Mouse (Mus musculus) liver, embryonic 14.5 days (tissue): ENCODE data around the gene H2afy. TPM values are rescaled to one million over a fixed set of nuclear protein-coding genes. Genes with fewer than 3 reads are reported as not detected.

Source experiments
- ATAC-seq: fragments of 200-750 bp; cut with Nextera tagmentation; 2 replicates; pipeline ENCODE4 v1.8.0; 2017; ENCODE audit warnings: moderate number of reproducible peaks, mild to moderate bottlenecking, moderate library complexity; ENCODE audit not compliant: insufficient read depth
- DNase-seq, 3 experiments: peaks; one replicate each; pipeline ENCODE4 v3.0.0-alpha.2; 2012 to 2013; ENCODE audit warnings: low read depth in 3 of 3, low spot score in 3 of 3
- H3K27ac ChIP-seq: fragments of 300-500 bp; sonication (generic); 2 replicates; pipeline ENCODE4 v1.5.1; 2014; ENCODE audit warnings: moderate library complexity, mild to moderate bottlenecking, control low read depth, inconsistent platforms
- H3K27me3 ChIP-seq: fragments of 300-500 bp; sonication (generic); 2 replicates; pipeline ENCODE4 v1.6.1; 2014; ENCODE audit warnings: mild to moderate bottlenecking, low read length, moderate library complexity; ENCODE audit not compliant: control insufficient read depth, insufficient read depth
- H3K36me3 ChIP-seq: fragments of 300-500 bp; sonication (generic); replicated peaks from 2 replicates; pipeline ENCODE4 v1.6.1; 2014; ENCODE audit warnings: low read depth; ENCODE audit not compliant: control insufficient read depth, insufficient read depth
- H3K4me1 ChIP-seq, 2 experiments: fragments of 200-500 bp in 1 of 2; fragments of 300-500 bp in 1 of 2; sonication (generic) in 1 of 2; replicated peaks; 2 replicates each; pipeline ENCODE4 v1.6.1; 2012 to 2014; ENCODE audit warnings: antibody characterized with exemption in 1 of 2, inconsistent platforms in 1 of 2, low read length in 1 of 2; ENCODE audit not compliant: control insufficient read depth in 2 of 2, insufficient read depth in 2 of 2
- H3K4me2 ChIP-seq: fragments of 300-500 bp; sonication (generic); 2 replicates; pipeline ENCODE4 v1.6.1; 2014; ENCODE audit warnings: low read depth, mild to moderate bottlenecking, control low read depth, moderate library complexity
- H3K4me3 ChIP-seq, 2 experiments: fragments of 200-500 bp in 1 of 2; fragments of 300-500 bp in 1 of 2; sonication (generic) in 1 of 2; 2 replicates each; pipeline ENCODE4 v1.5.1; 2012 to 2014; ENCODE audit warnings: low read depth in 2 of 2, low read length in 2 of 2, mild to moderate bottlenecking in 2 of 2, control low read depth in 1 of 2, inconsistent platforms in 1 of 2, moderate library complexity in 1 of 2; ENCODE audit not compliant: insufficient read depth in 1 of 2
- H3K9ac ChIP-seq: fragments of 300-500 bp; sonication (generic); replicated peaks from 2 replicates; pipeline ENCODE4 v1.6.1; 2014; ENCODE audit warnings: mild to moderate bottlenecking, control low read depth, moderate library complexity
- H3K9me3 ChIP-seq: fragments of 300-500 bp; sonication (generic); 2 replicates; pipeline ENCODE4 v1.6.1; 2016; ENCODE audit warnings: low read length, mixed read lengths; ENCODE audit not compliant: control insufficient read depth
- CTCF ChIP-seq: IDR thresholded peaks from 2 replicates; pipeline ENCODE4 v1.5.1; 2016; ENCODE audit warnings: antibody characterized with exemption, low read depth, control low read depth
- EP300 ChIP-seq: IDR thresholded peaks from 2 replicates; pipeline ENCODE4 v1.6.1; 2016; ENCODE audit warnings: antibody characterized with exemption, low read depth
- WGBS: fragments of 180-500 bp; shearing (Covaris S2); extraction: QIAGEN DNeasy Blood & Tissue Kit; methylation state at CpG from one replicate; pipeline ENCODE4 v1.1.7; 2014; ENCODE audit not compliant: insufficient replicate concordance; 5-methylcytosine and 5-hydroxymethylcytosine counted together
- polyA plus RNA-seq, 2 experiments: library from polyadenylated mRNA; depleted of rRNA in 1 of 2; stranded (reverse) in 1 of 2; unstranded in 1 of 2; fragments of >200 nt; fragmentation: Nextera tagmentation in 1 of 2; extraction: Ambion mirVana in 1 of 2; gene quantifications; 2 replicates each; pipeline versions ENCODE4 v1.2.1 to v1.2.3; 2012 to 2014

H2afy gene
- polyA plus RNA-seq, 2 experiments, result 68.7 to 79.0 TPM

GRCm38 (mm10) chr13:56175848-56176247 lies 39.7 kb upstream of the H2afy start:
- H3K4me3 ChIP-seq, result no peak overlapping the region

GRCm38 (mm10) chr13:56172901-56173545 lies 36.9 kb upstream of the H2afy start:
- Histone ChIP-seq H3K9me3 (no peaks in the 10 kb centered on the region), H3K4me1 (peaks cover 0 to 9% of the 10 kb centered on the region in 2 experiments; a peak in 1 of 4 replicates), H3K27me3 (no peaks in the 10 kb centered on the region; the same call in 1 of the 2 replicates), H3K4me3 (no peak overlapping the region), H3K9ac (no peak overlapping the region), H3K27ac (no peak overlapping the region), H3K4me2 (no peak overlapping the region), H3K36me3 (no peaks in the 10 kb centered on the region)
- no peak for TF ChIP-seq EP300
- no peak for TF ChIP-seq CTCF
- DNase-seq, result no peak
- 16% methylated on average over 7 of the region's 7 CpGs for WGBS
- no peak for ATAC-seq

More at GRCm38 (mm10) chr13:56175848-56176247, 39.7 kb upstream of the H2afy start:
- Histone ChIP-seq H3K27me3 (no peaks in the 10 kb centered on the region; the same call in 1 of the 2 replicates), H3K36me3 (no peaks in the 10 kb centered on the region), H3K27ac (no peak overlapping the region), H3K9me3 (no peaks in the 10 kb centered on the region), H3K9ac (no peak overlapping the region), H3K4me1 (peaks cover 0 to 8% of the 10 kb centered on the region in 2 experiments; a peak in 1 of 4 replicates), H3K4me2 (no peak overlapping the region)
- TF ChIP-seq EP300 (no peak), CTCF (no peak)
- ATAC-seq, result no peak
- 46% methylated on average over 4 of the region's 4 CpGs for WGBS
- DNase-seq, result no peak

GRCm38 (mm10) chr13:56172106-56172505 lies 35.9 kb upstream of the H2afy start:
- H3K9ac ChIP-seq, result no peak overlapping the region
- no peak for ATAC-seq
- H3K9me3 ChIP-seq, result no peaks in the 10 kb centered on the region
- H3K4me1 ChIP-seq, result peaks cover 0 to 9% of the 10 kb centered on the region in 2 experiments; a peak in 1 of 4 replicates
- no peak overlapping the region for H3K4me2 ChIP-seq
- H3K27me3 ChIP-seq, result no peaks in the 10 kb centered on the region; the same call in 1 of the 2 replicates
- no peak overlapping the region for H3K4me3 ChIP-seq
- TF ChIP-seq CTCF, result no peak
- H3K27ac ChIP-seq, result no peak overlapping the region
- DNase-seq, result no peak
- WGBS, result 70% methylated on average over 7 of the region's 7 CpGs
- no peaks in the 10 kb centered on the region for H3K36me3 ChIP-seq

GRCm38 (mm10) chr13:56168403-56168781 lies 32.2 kb upstream of the H2afy start:
- H3K9me3 ChIP-seq, result no peaks in the 10 kb centered on the region
- no peak overlapping the region for H3K27ac ChIP-seq
- DNase-seq (no peak), ATAC-seq (no peak)
- no peaks in the 10 kb centered on the region; the same call in 1 of the 2 replicates for H3K27me3 ChIP-seq
- no peak overlapping the region for H3K9ac ChIP-seq
- no peak overlapping the region for H3K4me2 ChIP-seq
- TF ChIP-seq EP300, result no peak
- H3K4me1 ChIP-seq, result peaks cover 0 to 8% of the 10 kb centered on the region in 2 experiments; a peak in 1 of 4 replicates
- 58% methylated on average over 3 of the region's 3 CpGs for WGBS
- no peak overlapping the region for H3K4me3 ChIP-seq
- H3K36me3 ChIP-seq, result no peaks in the 10 kb centered on the region

GRCm38 (mm10) chr13:56167446-56168402 lies 31.6 kb upstream of the H2afy start:
- Histone ChIP-seq H3K9ac (no peak overlapping the region), H3K27ac (no peak overlapping the region), H3K9me3 (no peaks in the 10 kb centered on the region), H3K4me1 (peaks cover 0 to 6% of the 10 kb centered on the region in 2 experiments; a peak in 1 of 4 replicates), H3K27me3 (no peaks in the 10 kb centered on the region; the same call in 1 of the 2 replicates), H3K4me3 (no peak overlapping the region), H3K36me3 (no peaks in the 10 kb centered on the region), H3K4me2 (no peak overlapping the region)
- no peak for TF ChIP-seq EP300
- TF ChIP-seq CTCF, result peak; percentile 72
- ATAC-seq (no peak), DNase-seq (no peak)
- WGBS, result 27% methylated on average over 14 of the region's 14 CpGs
